Mouse (Mus musculus): ENCODE data around the gene Ikzf1. TPM values are rescaled to one million over a fixed set of nuclear protein-coding genes. Genes with fewer than 3 reads are reported as not detected.

The Ikzf1 gene
- 0.99 and 1.3 TPM in 2 replicates for polyA plus RNA-seq (2016; fragmentation: Nextera tagmentation; extraction: Ambion mirVana)

DNA sequence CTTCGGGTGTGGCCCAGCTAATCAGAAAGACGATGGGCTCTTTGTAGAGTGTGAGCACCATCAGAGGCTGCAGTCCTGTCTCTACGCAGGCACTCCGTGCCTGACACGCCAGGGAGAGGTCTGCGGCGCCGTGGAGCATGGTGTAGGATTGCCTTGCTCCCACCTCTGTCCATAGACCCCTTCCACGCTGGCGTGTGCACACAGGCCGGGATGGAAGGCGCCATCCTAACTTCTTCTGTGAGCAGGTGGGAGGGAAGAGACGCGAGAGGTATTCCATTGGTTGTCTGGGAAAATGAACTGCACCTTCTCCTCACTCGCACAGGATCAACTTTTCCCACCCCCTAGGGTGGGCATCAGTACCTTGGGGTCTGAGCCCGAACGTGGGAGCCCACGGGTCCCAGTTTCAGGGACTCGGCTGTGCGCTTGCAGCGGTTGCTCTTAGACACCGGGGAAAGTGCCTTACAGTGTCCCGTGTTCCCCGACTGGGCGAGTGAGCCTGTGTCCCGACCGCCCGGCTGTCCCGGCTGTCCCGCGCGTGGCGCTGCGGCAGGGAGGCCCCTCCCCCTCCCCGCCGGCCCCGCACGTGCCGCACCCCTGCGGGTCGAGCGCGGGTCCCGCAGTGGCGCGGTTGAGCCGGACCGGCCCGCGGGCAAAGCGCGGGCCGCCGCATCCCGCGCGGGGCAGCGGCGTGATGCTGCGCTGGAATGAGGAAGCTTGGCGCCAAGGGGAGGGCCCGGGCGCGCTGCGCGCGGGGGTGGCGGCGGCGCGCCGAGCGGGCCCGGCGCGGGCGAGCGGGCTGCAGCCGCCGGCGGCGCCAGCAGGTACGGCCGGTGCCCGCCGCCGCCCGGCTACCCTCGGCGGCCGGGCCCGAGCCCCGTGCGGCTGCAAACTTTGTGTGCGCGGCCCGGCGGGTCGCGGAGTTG lies at the start of gene Ikzf1:
Gene Ikzf1, plus strand, starts transcription at position 74 of the 923 bp plus-strand sequence.
- Histone ChIP-seq H3K4me3 (replicated peaks) (peak within 1 kb of the TSS; percentile 66), H3K9ac (replicated peaks) (peak within 1 kb of the TSS; percentile 55), H3K9me3 (no peaks in the 10 kb centered on the region), H3K4me2 (peak within 1 kb of the TSS; percentile 97), H3K36me3 (no peaks in the 10 kb centered on the region), H3K4me1 (replicated peaks) (peaks cover 7% of the 10 kb centered on the region; the same call in 1 of the 2 replicates), H3K27ac (no peak within 1 kb of the TSS), H3K27me3 (peaks cover 68% of the 10 kb centered on the region)
- under 1% methylated on average over 89 of the region's 100 CpGs for WGBS
- ATAC-seq (ENCODE audit: insufficient number of reproducible peaks, insufficient read depth, low FRiP score, low TSS enrichment, low read depth), result peak; percentile 35; the same call in 1 of the 2 replicates

DNA sequence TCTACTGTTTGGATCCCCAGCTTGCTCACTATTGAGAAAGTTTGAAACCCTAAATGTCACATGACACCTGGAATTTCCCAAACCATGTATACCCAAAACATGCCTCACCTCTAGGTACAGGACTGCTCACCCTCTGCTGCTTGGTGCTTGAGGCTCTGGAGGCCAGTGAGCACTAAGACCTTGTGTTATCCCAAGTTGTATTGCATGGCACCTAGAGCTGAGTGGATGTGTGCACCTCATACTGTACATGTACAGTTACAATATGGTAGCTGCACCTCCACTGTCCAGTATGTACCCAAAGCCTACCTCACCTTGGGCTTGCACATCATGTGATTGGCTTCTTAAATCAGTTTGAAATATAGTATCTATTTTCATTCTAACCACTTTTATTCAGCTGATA lies 40.5 kb upstream of the Ikzf1 start:
- H3K9me3 ChIP-seq, result no peaks in the 10 kb centered on the region
- H3K36me3 ChIP-seq, result no peaks in the 10 kb centered on the region
- H3K4me3 ChIP-seq (replicated peaks), result no peak overlapping the region
- no peak overlapping the region for H3K4me2 ChIP-seq
- H3K4me1 ChIP-seq (replicated peaks), result no peaks in the 10 kb centered on the region
- no peak overlapping the region for H3K27ac ChIP-seq
- no peak for ATAC-seq (ENCODE audit: insufficient number of reproducible peaks, insufficient read depth, low FRiP score, low TSS enrichment, low read depth)
- H3K27me3 ChIP-seq, result no peaks in the 10 kb centered on the region
- H3K9ac ChIP-seq (replicated peaks), result no peak overlapping the region

DNA sequence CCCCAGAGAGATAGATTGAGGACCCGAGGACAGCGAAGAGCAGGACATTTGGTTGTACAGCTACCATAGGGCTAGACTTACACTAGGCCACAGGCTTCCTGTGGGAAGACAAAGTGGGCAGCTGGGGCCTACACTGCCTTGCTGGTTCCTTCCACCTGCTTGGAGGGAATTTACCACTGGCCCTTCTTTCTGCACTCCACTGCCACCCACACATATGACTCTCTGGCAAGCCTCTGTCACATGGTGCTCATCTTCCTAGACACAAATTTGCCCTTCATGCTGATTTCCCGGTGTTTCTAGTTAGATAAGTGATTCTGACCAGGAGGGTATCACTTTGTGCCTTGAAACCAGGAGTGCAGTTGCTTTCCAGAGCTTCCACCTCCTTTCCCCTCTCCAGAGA lies 28.4 kb upstream of the Ikzf1 start:
- Histone ChIP-seq H3K9ac (replicated peaks) (no peak overlapping the region), H3K36me3 (no peaks in the 10 kb centered on the region), H3K4me3 (replicated peaks) (no peak overlapping the region), H3K9me3 (no peaks in the 10 kb centered on the region), H3K27me3 (no peaks in the 10 kb centered on the region), H3K4me2 (no peak overlapping the region), H3K4me1 (replicated peaks) (peaks cover 5% of the 10 kb centered on the region), H3K27ac (no peak overlapping the region)
- WGBS, result 90% methylated on average over 3 of the region's 3 CpGs
- no peak for ATAC-seq (ENCODE audit: insufficient number of reproducible peaks, insufficient read depth, low FRiP score, low TSS enrichment, low read depth)

DNA sequence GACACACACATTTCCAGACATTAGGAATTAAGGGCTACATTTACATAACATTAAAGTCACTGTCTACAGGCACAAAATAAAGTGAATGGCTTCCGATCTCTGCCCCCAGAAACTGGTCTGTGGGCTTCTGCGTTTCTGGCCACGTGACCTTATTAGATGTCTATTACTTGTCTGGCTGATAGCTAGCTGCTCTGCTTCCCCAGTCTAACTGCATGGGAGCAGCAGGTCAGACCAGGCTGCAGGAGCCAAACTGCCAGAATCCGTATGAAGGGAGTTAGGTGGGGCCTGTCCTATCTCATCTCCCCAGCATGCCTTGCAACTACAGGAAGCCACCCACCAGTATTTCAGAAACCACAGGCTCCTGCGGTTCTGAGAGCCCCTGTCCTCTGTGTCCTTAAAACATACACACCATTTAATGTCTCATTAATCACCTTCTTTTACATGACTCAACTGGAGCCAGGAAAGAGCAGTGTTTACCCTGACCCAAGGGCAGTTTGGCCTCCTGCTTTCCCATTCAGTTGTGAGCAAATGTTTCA lies 27.7 kb upstream of the Ikzf1 start:
- Histone ChIP-seq H3K27ac (no peak overlapping the region), H3K4me1 (replicated peaks) (peaks cover 5% of the 10 kb centered on the region), H3K9ac (replicated peaks) (no peak overlapping the region), H3K4me2 (no peak overlapping the region), H3K4me3 (replicated peaks) (no peak overlapping the region), H3K36me3 (no peaks in the 10 kb centered on the region), H3K9me3 (no peaks in the 10 kb centered on the region), H3K27me3 (no peaks in the 10 kb centered on the region)
- WGBS, result 64% methylated on average over 5 of the region's 5 CpGs
- no peak for ATAC-seq (ENCODE audit: insufficient number of reproducible peaks, insufficient read depth, low FRiP score, low TSS enrichment, low read depth)

DNA sequence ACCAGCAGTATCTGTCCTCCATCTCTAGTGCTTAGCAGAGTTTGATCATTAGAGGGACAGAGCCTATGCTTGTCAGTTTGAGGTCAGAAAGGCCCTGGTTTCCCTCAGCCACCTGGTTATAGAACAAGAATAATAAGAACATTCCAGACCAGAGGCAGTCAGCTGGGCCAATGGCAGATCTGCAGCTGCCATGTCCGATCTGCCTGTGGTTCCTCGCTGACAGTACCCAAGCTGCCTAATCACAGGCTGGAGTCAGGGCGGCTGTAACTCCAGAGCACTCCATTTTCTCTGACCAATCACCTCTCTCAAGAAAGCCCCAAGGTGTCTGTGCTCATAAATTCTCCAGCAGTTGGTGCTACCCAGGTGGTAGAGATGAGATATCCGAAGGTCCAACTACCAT lies 27.2 kb upstream of the Ikzf1 start:
- ATAC-seq (ENCODE audit: insufficient number of reproducible peaks, insufficient read depth, low FRiP score, low TSS enrichment, low read depth), result no peak
- WGBS, result 66% methylated on average over 4 of the region's 4 CpGs

DNA sequence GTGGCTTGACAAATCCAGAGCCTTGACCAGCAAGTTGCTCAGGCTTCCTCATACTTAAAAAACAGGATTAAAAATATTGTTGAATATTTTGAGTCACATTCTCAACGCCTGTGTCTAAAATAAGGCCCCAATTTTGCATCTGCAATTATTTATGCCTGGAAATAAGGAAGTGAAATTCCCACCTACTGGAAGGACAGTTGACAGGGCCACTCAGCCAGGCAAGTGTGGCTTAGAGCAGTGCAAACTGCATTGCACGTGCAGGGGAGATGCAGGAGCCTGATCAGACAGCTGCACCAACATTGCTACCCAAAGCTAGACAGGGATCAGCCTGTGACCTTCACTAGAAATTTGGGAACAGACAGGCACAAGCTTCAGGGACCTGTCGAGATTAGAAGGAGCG lies 26.0 kb upstream of the Ikzf1 start:
- Histone ChIP-seq H3K27me3 (no peaks in the 10 kb centered on the region), H3K9me3 (no peaks in the 10 kb centered on the region), H3K4me2 (no peak overlapping the region), H3K9ac (replicated peaks) (no peak overlapping the region), H3K36me3 (no peaks in the 10 kb centered on the region), H3K4me1 (replicated peaks) (peaks cover 5% of the 10 kb centered on the region), H3K4me3 (replicated peaks) (no peak overlapping the region), H3K27ac (no peak overlapping the region)
- WGBS, result 78% methylated on average over 4 of the region's 4 CpGs
- ATAC-seq (ENCODE audit: insufficient number of reproducible peaks, insufficient read depth, low FRiP score, low TSS enrichment, low read depth), result no peak

More for the DNA sequence above, 27.2 kb upstream of the Ikzf1 start:
- H3K9me3 ChIP-seq, result no peaks in the 10 kb centered on the region
- peaks cover 5% of the 10 kb centered on the region for H3K4me1 ChIP-seq (replicated peaks)
- H3K9ac ChIP-seq (replicated peaks), result no peak overlapping the region
- H3K27me3 ChIP-seq, result no peaks in the 10 kb centered on the region
- no peak overlapping the region for H3K27ac ChIP-seq
- H3K4me2 ChIP-seq, result no peak overlapping the region
- H3K4me3 ChIP-seq (replicated peaks), result no peak overlapping the region
- no peaks in the 10 kb centered on the region for H3K36me3 ChIP-seq

DNA sequence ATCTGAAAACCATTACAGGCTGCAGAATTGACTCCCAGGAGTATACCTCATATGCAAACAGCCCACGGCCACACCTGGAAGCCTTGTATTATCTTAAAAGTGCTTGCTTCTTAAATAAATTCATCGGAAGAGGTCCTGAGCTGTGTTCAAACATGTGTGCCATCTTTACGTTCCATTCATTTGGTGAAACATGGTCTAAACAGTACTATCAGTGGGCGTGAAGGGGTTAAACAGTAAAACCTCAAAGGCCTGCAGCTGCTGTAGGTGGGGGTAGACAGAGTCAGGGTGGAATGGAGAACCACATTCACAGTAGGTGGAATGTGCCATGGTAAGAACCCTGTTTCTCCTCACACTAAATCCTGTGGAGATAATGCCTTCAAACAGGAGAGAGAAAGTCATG lies 24.2 kb upstream of the Ikzf1 start:
- Histone ChIP-seq H3K27ac (no peak overlapping the region), H3K9me3 (no peaks in the 10 kb centered on the region), H3K4me3 (replicated peaks) (no peak overlapping the region), H3K9ac (replicated peaks) (no peak overlapping the region), H3K4me2 (no peak overlapping the region), H3K27me3 (no peaks in the 10 kb centered on the region), H3K36me3 (no peaks in the 10 kb centered on the region), H3K4me1 (replicated peaks) (peaks cover 5% of the 10 kb centered on the region)
- WGBS, result 80% methylated on average over 4 of the region's 4 CpGs
- ATAC-seq (ENCODE audit: insufficient number of reproducible peaks, insufficient read depth, low FRiP score, low TSS enrichment, low read depth), result no peak

DNA sequence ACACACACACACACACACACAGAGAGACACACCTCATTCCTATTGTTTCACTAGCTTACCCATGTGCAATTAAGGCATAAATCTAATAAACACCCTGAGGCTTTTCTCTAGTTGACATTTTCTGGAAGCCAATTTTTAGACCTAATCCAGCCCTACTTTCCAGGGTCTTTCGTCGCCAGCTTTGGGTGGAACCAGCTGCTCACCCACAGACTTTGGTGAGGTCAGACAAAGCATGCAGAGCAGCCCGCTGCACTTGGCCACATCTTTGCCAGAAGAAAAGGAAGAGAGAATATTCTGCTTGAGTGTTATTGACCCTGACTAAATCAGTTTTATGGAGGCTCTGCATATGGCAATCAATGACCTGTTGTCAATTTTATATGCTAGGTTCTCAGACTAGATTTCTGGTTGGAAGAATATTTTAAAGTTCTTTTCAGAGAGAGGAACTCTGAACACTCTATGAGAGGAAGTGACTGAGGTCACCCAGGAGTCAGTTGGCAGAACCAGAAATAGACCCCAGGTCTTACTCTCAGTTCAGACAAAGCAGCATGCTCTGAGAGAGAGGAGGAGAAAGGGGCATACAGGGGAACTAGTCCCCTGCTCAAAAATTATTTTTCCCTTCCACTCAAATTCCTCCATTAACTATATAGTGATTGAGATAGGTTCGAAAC lies 17.4 kb upstream of the Ikzf1 start:
- no peak overlapping the region for H3K4me3 ChIP-seq (replicated peaks)
- ATAC-seq (ENCODE audit: insufficient number of reproducible peaks, insufficient read depth, low FRiP score, low TSS enrichment, low read depth), result no peak

DNA sequence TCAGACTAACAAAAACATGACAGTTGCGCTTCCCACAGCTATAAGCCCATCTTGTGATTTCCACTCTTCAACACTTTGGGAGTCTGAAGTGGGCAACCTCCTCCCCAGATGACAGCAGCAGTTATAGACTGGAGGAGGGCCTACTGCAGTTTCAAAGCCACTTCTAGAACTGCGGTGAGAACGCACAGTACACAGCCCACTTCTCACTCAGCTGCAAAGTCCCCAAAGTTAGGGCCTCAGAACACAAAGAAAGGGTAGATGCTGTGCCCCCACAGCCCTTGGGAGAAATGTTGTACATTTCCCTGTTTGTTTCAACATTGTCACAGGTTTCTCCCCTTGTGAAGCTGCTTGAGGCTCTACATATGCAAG lies 16.9 kb upstream of the Ikzf1 start:
- no peaks in the 10 kb centered on the region for H3K27me3 ChIP-seq
- no peak overlapping the region for H3K4me3 ChIP-seq (replicated peaks)
- WGBS, result 90% methylated on average over 3 of the region's 3 CpGs
- no peak overlapping the region for H3K9ac ChIP-seq (replicated peaks)
- no peak for ATAC-seq (ENCODE audit: insufficient number of reproducible peaks, insufficient read depth, low FRiP score, low TSS enrichment, low read depth)
- no peak overlapping the region for H3K27ac ChIP-seq
- H3K36me3 ChIP-seq, result no peaks in the 10 kb centered on the region
- no peaks in the 10 kb centered on the region for H3K9me3 ChIP-seq
- no peak overlapping the region for H3K4me2 ChIP-seq
- no peaks in the 10 kb centered on the region for H3K4me1 ChIP-seq (replicated peaks)

More for the DNA sequence above, 17.4 kb upstream of the Ikzf1 start:
- H3K9ac ChIP-seq (replicated peaks), result no peak overlapping the region
- H3K4me1 ChIP-seq (replicated peaks), result no peaks in the 10 kb centered on the region
- H3K9me3 ChIP-seq, result no peaks in the 10 kb centered on the region
- no peak overlapping the region for H3K27ac ChIP-seq
- no peaks in the 10 kb centered on the region for H3K36me3 ChIP-seq
- WGBS, result 86% methylated on average over 4 of the region's 4 CpGs
- H3K27me3 ChIP-seq, result no peaks in the 10 kb centered on the region
- no peak overlapping the region for H3K4me2 ChIP-seq

DNA sequence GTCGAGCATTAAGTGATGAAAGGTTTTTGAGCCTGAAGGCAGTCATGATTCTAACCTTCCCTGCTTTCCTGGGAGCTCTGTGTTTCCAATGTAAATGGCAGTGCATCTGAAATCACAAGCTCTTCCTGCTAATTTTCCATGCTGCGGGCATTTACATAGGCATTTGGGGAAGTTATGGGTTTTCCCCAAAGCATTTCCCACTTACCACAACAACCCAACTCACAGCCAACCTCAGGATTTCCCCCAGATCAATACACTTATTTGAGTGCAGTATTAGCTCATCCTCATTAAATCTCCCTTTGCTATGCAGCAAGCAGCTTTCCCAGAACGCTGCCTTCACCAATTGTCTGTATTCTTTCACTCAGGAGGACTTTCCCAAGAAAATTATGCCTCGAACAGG lies 11.8 kb upstream of the Ikzf1 start:
- Histone ChIP-seq H3K9ac (replicated peaks) (no peak overlapping the region), H3K4me2 (no peak overlapping the region), H3K36me3 (no peaks in the 10 kb centered on the region), H3K4me1 (replicated peaks) (no peaks in the 10 kb centered on the region), H3K27me3 (no peaks in the 10 kb centered on the region), H3K4me3 (replicated peaks) (no peak overlapping the region), H3K27ac (no peak overlapping the region), H3K9me3 (no peaks in the 10 kb centered on the region)
- ATAC-seq (ENCODE audit: insufficient number of reproducible peaks, insufficient read depth, low FRiP score, low TSS enrichment, low read depth), result no peak
- WGBS, result 72% methylated on average over 4 of the region's 4 CpGs

DNA sequence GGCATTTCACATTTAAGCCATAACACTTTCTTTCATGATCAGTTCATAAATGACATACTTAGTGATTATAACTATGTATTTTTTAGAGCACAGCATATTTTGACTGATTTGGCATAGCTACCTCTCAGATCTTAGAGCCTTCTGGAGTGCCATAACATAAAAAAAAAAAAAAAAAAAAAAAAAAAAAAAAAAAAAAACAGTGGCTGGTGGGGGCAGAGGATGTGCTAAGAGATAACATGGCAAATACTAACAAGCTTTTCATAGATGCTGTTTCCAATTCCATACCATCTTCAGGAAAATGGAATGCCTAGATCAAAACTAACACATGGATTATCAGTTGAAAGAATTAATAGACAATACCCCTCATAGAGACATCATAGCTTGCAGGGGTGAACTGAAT lies 9.7 kb upstream of the Ikzf1 start:
- Histone ChIP-seq H3K9me3 (no peaks in the 10 kb centered on the region), H3K4me2 (no peak overlapping the region), H3K4me3 (replicated peaks) (no peak overlapping the region), H3K27me3 (peaks cover 8% of the 10 kb centered on the region; the same call in 1 of the 2 replicates), H3K36me3 (no peaks in the 10 kb centered on the region), H3K9ac (replicated peaks) (no peak overlapping the region), H3K27ac (no peak overlapping the region), H3K4me1 (replicated peaks) (no peaks in the 10 kb centered on the region)
- no peak for ATAC-seq (ENCODE audit: insufficient number of reproducible peaks, insufficient read depth, low FRiP score, low TSS enrichment, low read depth)
